Mouse (Mus musculus) neutrophil, adult 59 days (primary cell): Measurements from ENCODE around the gene Gimap5. TPM values are rescaled to one million over a fixed set of nuclear protein-coding genes. Genes with fewer than 3 reads are reported as not detected.

Experiments used
- total RNA-seq, 2 experiments: library from RNA; stranded (reverse); gene quantifications; 1 replicate in 1 of 2; 2 replicates in 1 of 2; pipeline ENCODE4 v1.2.4; 2023

The Gimap5 gene
- 1 to 10 TPM; 1.1 to 1.4 TPM for total RNA-seq

DNA sequence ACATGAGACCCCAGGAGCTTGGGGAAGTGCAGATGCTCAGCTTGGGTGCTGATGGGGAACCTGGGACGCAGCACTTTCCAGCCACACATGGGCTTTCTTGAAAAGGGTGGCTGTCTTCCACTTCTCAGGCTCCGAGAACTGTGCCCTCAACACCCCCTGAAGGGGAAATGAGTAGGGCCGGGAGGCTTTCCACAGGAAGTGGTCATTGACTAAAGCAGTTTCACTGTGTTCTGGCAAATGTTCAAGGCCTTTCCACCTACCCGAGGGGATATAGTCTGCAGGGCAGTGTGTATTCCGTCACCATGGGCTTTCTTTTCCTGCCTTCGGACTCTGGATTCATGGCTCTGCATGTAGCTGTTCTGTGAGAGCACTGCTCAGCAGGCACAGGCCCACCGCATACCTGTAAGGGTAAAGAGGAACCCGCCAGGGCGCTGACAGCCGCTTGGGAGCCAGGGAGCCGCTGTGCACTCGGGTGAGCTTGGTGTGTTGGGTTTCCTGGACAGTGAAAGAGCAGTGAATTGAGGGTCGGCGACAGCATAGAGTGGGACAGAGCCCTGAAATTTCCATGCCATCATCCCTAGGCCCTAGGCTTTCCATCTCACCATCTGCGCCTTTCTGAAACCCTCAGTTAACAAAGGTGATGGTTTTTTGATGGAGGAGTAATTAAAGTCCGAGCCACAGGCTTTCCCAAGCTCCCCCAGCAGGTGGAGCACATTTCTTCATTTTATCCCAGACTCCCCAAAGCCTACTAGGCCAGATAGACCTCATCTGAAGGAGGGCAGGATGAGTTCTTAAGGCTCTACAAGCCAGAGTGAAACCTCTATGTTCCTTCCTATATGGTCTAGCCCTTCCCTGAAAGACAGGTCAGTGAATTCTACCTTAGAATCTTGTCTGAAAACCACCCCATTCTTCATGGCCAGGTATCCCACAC lies at the start of gene Gimap5:
Gene Gimap5, plus strand, starts transcription at position 239 of the 931 bp plus-strand sequence.

GRCm38 (mm10) chr6:48718455-48718854 lies 27.5 kb upstream of the Gimap5 start, which contains the start of the genes Gm28053 and Gimap7:
Gene Gm28053 (plus strand): TSS chr6:48718607.
Gene Gimap7 (plus strand): TSS chr6:48718621.

DNA sequence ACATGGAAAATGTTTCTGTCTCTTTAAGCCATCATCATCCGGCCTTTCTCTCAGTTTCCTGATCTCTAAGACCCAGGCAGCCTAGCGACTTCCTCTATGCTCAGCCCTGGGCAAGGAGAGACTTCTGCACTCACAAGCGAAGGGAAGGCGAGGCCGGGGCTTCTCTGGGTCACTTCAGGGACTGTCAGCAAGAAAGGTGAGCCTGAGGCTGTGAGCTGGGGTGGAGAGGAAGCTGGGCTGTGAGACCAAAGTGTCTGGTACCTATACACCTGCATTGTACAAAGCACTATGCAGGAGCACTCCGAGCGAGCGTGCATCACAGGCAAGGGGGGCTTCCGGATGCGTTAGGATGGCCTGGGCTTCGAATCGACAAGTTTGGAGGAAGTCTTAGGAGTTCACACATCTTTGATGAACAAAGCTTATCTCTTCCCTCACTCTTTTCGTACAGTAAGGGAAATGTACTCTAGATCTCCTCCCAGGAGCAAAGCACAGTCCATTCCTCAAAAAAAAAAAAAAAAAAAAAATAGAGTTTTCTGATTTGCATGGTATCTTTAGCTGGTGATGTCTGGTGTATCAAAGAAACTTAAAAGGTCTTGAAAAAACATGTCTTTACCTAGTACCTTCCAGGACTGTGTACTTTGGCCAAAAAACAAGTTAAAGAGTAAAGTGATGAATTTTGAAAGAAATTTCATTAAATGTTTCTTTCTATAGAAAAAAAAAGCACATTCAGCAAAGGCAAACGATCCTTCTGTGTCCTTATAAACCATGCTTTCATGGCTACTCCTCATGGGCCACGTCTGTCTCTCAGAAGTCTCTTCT lies 6.8 kb upstream of the Gimap5 start, which contains the start of gene Gimap1:
Gene Gimap1, plus strand, starts transcription at position 94 of the 819 bp plus-strand sequence.

GRCm38 (mm10) chr6:48770696-48771095 lies 24.7 kb downstream of the Gimap5 start, which contains the start of gene Gimap3:
Gene Gimap3 (minus strand): TSS chr6:48770851.

Other genes starting within 250 kb of the Gimap5 start
- gene Atp6v0e2, start 208.6 kb upstream of the Gimap5 start, total RNA-seq, result under 1 TPM; 0.35 to 0.67 TPM
- gene Lrrc61, start 191.4 kb upstream of the Gimap5 start, total RNA-seq, result 10 to 100 TPM; 26.3 to 32.0 TPM
- gene Rarres2, start 173.4 kb upstream of the Gimap5 start, total RNA-seq, result not detected
- gene Gm45021, start 156.6 kb upstream of the Gimap5 start, total RNA-seq, result not detected
- 1 to 10 TPM; 1.8 to 5.0 TPM for gene Repin1, start 152.3 kb upstream of the Gimap5 start, total RNA-seq
- not detected for gene Gm44965, start 152.3 kb upstream of the Gimap5 start, total RNA-seq
- 1 to 10 TPM in 1 of 2 experiments, under 1 TPM in 1; 0.89 to 3.1 TPM for gene Zfp775, start 144.1 kb upstream of the Gimap5 start, total RNA-seq
- gene AI854703, start 119.4 kb upstream of the Gimap5 start, total RNA-seq, result under 1 TPM in 1 of 2 experiments, not detected in 1; 0.13 TPM
- under 1 TPM; 0.26 to 0.31 TPM for gene Gimap8, start 99.0 kb upstream of the Gimap5 start, total RNA-seq
- gene Gimap9, start 70.1 kb upstream of the Gimap5 start, total RNA-seq, result 1 to 10 TPM; 3.6 to 4.9 TPM
- under 1 TPM; 0.66 to 0.95 TPM for gene Gimap4, start 61.6 kb upstream of the Gimap5 start, total RNA-seq
- 1 to 10 TPM; 5.0 to 5.9 TPM for gene Gimap6, start 38.0 kb upstream of the Gimap5 start, total RNA-seq
- not detected for gene Gm28053, start 27.6 kb upstream of the Gimap5 start, total RNA-seq
- gene Gimap7, start 27.6 kb upstream of the Gimap5 start, total RNA-seq, result under 1 TPM in 1 of 2 experiments, not detected in 1; 0.56 TPM
- 1 to 10 TPM in 1 of 2 experiments, under 1 TPM in 1; 0.93 to 1.1 TPM for gene Gimap1, start 7.1 kb upstream of the Gimap5 start, total RNA-seq
- 1 to 10 TPM in 1 of 2 experiments, under 1 TPM in 1; 0.89 to 1.3 TPM for gene Gimap3, start 24.7 kb downstream of the Gimap5 start, total RNA-seq
- gene Tmem176a, start 94.7 kb downstream of the Gimap5 start, total RNA-seq, result 10 to 100 TPM in 1 of 2 experiments, 1 to 10 TPM in 1; 8.1 to 19.0 TPM
- 10 to 100 TPM; 19.5 to 23.8 TPM for gene Tmem176b, start 95.3 kb downstream of the Gimap5 start, total RNA-seq
- not detected for gene Aoc1, start 126.7 kb downstream of the Gimap5 start, total RNA-seq
- under 1 TPM in 1 of 2 experiments, not detected in 1; 0.13 TPM for gene 1600015I10Rik, start 183.7 kb downstream of the Gimap5 start, total RNA-seq
- gene Doxl2, start 228.8 kb downstream of the Gimap5 start, total RNA-seq, result not detected
- gene Svs1, start 240.7 kb downstream of the Gimap5 start, total RNA-seq, result not detected